In the genomic region with DNA sequence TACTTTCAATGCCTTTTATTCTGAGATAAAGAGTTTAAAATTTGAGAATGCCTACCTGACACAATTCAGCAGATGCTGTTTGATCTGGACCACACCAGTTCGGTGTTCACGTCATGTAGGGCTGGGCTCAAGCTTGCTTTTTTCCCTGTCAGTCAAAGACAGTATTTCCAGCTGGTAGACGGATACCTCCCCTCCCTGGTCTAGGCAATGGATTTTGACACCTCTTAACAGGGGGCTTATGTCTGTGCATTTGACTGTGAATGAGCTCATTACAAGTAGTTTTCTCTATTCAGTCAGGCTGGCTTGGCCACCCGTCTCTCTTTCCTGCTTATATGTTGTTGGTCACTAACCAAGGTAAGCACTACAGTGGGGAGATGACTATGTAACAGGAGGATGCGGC, we compare ENCODE assay signal across 19 mouse cellular contexts. TPM values are rescaled to one million over a fixed set of nuclear protein-coding genes. Genes with fewer than 3 reads are reported as not detected.
"Had no signal": no experiment of that assay in that cellular context is flagged by ENCODE, and none has a peak within 500 bp of the region (broad histone marks: within the 10 kb centered on the region; RNA-seq: fewer than 3 reads in every experiment).

No protein-coding gene starts in this region.

- H3K36me3 ChIP-seq: liver, embryonic 13.5 days; midbrain, embryonic 12.5 days; midbrain, embryonic 15.5 days; neural tube, embryonic 13.5 days had no signal

- H3K9ac ChIP-seq: liver, embryonic 13.5 days; midbrain, embryonic 12.5 days; midbrain, embryonic 15.5 days; neural tube, embryonic 13.5 days had no signal

- H3K27ac ChIP-seq: left cerebral cortex, adult 2 months; liver, embryonic 13.5 days; midbrain, embryonic 12.5 days; midbrain, embryonic 15.5 days; neural tube, embryonic 13.5 days; stomach, postnatal 0 days had no signal

- ATAC-seq: midbrain, embryonic 15.5 days had no signal

- H3K9me3 ChIP-seq: liver, embryonic 13.5 days; midbrain, embryonic 12.5 days; midbrain, embryonic 15.5 days; neural tube, embryonic 13.5 days had no signal

- H3K4me1 ChIP-seq: liver, embryonic 13.5 days had no signal

- H3K4me2 ChIP-seq: liver, embryonic 13.5 days; midbrain, embryonic 12.5 days; midbrain, embryonic 15.5 days; neural tube, embryonic 13.5 days had no signal

- H3K4me3 ChIP-seq: layer of hippocampus, adult 2 months; left cerebral cortex, adult 2 months; liver, embryonic 13.5 days; midbrain, embryonic 12.5 days; midbrain, embryonic 15.5 days; neural tube, embryonic 13.5 days had no signal

- DNase-seq: kidney, adult 9 months; layer of hippocampus, adult 9-11 months; liver, embryonic 13.5 days; lung, adult 2 months; lung, postnatal 14 days; lung, postnatal 4 days; right cerebral cortex, adult 18-20 months; right cerebral cortex, postnatal 14 days; right cerebral cortex, postnatal 4 days; thymus, postnatal 25 days had no signal

RNA-seq across cellular contexts. Expression of gene Chst8, which starts 6.1 kb away (rescaled TPM):
- total RNA-seq: megakaryocyte progenitor cell, adult 5-6 weeks; megakaryocyte-erythroid progenitor cell, adult 5-6 weeks; neutrophil, adult 5-6 weeks had no signal
